Mouse (Mus musculus): ENCODE data around the gene Ssbp3.

Ssbp3 gene

GRCm38 (mm10) chr4:107096043-107096442, 185.5 kb downstream of the Ssbp3 start:
- DNase-seq (ENCODE audit: low read depth, low spot score) = no peak

- DNase-seq (ENCODE audit: low read depth, low spot score) = no peak
Measured at GRCm38 (mm10) chr4:107096841-107097373, 186.4 kb downstream of the Ssbp3 start, which contains the start of gene Cdcp2. Cdcp2 (plus strand) TSS chr4:107096891.

- DNase-seq (ENCODE audit: low read depth, low spot score) = no peak
Measured at GRCm38 (mm10) chr4:107097871-107098270, 187.4 kb downstream of the Ssbp3 start.

GRCm38 (mm10) chr4:107098375-107098774, 187.9 kb downstream of the Ssbp3 start:
- DNase-seq (ENCODE audit: low read depth, low spot score) = no peak

- DNase-seq (ENCODE audit: low read depth, low spot score) = no peak
Measured at GRCm38 (mm10) chr4:107098791-107099525, 188.5 kb downstream of the Ssbp3 start.
